Mouse (Mus musculus) gonadal fat pad, adult 2 months (tissue): ENCODE measurements around the gene Nectin2. TPM values are rescaled to one million over a fixed set of nuclear protein-coding genes. Genes with fewer than 3 reads are reported as not detected.
"Not testable (repeated sequence)": the region's sequence is repeated elsewhere in the genome, so short reads cannot be mapped to it uniquely, and the experiment has no call there.

ENCODE experiments used
- DNase-seq: peaks from one replicate; pipeline ENCODE4 v3.0.0-alpha.2; 2012; ENCODE audit warnings: low read depth
- polyA plus RNA-seq: library from polyadenylated mRNA; depleted of rRNA; stranded (reverse); fragments of >200 nt; gene quantifications from 2 replicates; pipeline ENCODE4 v1.2.3, GENCODE M21; 2012; rRNA removed

The Nectin2 gene
- polyA plus RNA-seq: 47.6 and 48.5 TPM in 2 replicates

- no peak for DNase-seq
Measured at GRCm38 (mm10) chr7:19750217-19751069, at the start of gene Nectin2. Nectin2 (minus strand) TSS chr7:19750483.

- peak; percentile 61 for DNase-seq
Measured at GRCm38 (mm10) chr7:19796697-19797588, 46.7 kb upstream of the Nectin2 start, which contains the start of gene Cblc. Cblc (minus strand) TSS chr7:19796809.

- DNase-seq: no peak
Measured at GRCm38 (mm10) chr7:19796254-19796653, 46.0 kb upstream of the Nectin2 start.

- DNase-seq: no peak
Measured at GRCm38 (mm10) chr7:19795236-19795635, 45.0 kb upstream of the Nectin2 start.

- no peak for DNase-seq
Measured at GRCm38 (mm10) chr7:19792701-19793630, 42.7 kb upstream of the Nectin2 start.

- not testable (repeated sequence) for DNase-seq
Measured at GRCm38 (mm10) chr7:19791504-19791903, 41.2 kb upstream of the Nectin2 start.

GRCm38 (mm10) chr7:19789904-19790347, 39.6 kb upstream of the Nectin2 start:
- DNase-seq: no peak

- DNase-seq: no peak
Measured at GRCm38 (mm10) chr7:19785874-19786458, 35.7 kb upstream of the Nectin2 start.

- no peak for DNase-seq
Measured at GRCm38 (mm10) chr7:19784764-19785535, 34.7 kb upstream of the Nectin2 start.

- DNase-seq: no peak
Measured at GRCm38 (mm10) chr7:19783630-19784029, 33.3 kb upstream of the Nectin2 start.

GRCm38 (mm10) chr7:19782645-19783044, 32.4 kb upstream of the Nectin2 start:
- DNase-seq: no peak

GRCm38 (mm10) chr7:19781741-19782140, 31.5 kb upstream of the Nectin2 start:
- DNase-seq: no peak

- DNase-seq: no peak
Measured at GRCm38 (mm10) chr7:19779903-19780302, 29.6 kb upstream of the Nectin2 start.

- peak; percentile 36 for DNase-seq
Measured at GRCm38 (mm10) chr7:19778645-19779044, 28.4 kb upstream of the Nectin2 start.

GRCm38 (mm10) chr7:19777049-19777723, 26.9 kb upstream of the Nectin2 start:
- no peak for DNase-seq

- DNase-seq: no peak
Measured at GRCm38 (mm10) chr7:19771682-19772081, 21.4 kb upstream of the Nectin2 start.

GRCm38 (mm10) chr7:19770984-19771391, 20.7 kb upstream of the Nectin2 start, which contains the start of gene Bcam:
Bcam (minus strand) TSS chr7:19771016.
- DNase-seq: no peak

GRCm38 (mm10) chr7:19770375-19770754, 20.1 kb upstream of the Nectin2 start:
- DNase-seq: no peak
